Mouse (Mus musculus): ENCODE measurements around the gene Vsir. TPM values are rescaled to one million over a fixed set of nuclear protein-coding genes. Genes with fewer than 3 reads are reported as not detected.
A peak's percentile ranks its signal among the peaks of the same experiment; 100 is the strongest.

The Vsir gene
- polyA plus RNA-seq, 1 experiment from 2014 or later, result 3.0 TPM

DNA sequence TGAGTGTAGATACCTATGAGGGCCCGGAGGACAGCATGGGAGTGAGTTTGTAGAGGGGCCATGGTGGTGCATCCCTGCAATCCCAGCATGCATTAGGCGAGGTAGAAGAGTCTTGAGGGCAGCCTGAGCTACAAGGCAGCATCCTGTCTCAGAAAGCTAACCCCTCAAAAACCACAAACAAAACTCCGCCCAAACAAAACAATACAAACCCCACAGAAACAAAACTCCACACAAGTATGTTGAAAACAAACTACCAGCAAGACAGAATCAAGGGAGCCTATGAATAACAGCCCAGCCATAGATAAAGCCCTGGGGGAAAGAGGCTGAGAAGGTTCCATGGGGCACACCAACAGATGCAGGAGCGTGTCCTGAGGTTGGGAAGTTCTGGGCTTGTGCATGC is 595 bp upstream of the Vsir start:
- no peaks in the 10 kb centered on the region for H3K36me3 ChIP-seq (replicated peaks)
- no peak for ATAC-seq (replicated peaks)
- H3K9me3 ChIP-seq, result no peaks in the 10 kb centered on the region
- peaks cover 15% of the 10 kb centered on the region for H3K27me3 ChIP-seq (replicated peaks)
- WGBS, result 91% methylated on average over 4 of the region's 4 CpGs
- no peak overlapping the region for H3K4me2 ChIP-seq
- H3K27ac ChIP-seq, result no peak overlapping the region
- no peak overlapping the region for H3K4me3 ChIP-seq
- peaks cover 12% of the 10 kb centered on the region; the same call in 1 of the 2 replicates for H3K4me1 ChIP-seq
- no peak overlapping the region for H3K9ac ChIP-seq

DNA sequence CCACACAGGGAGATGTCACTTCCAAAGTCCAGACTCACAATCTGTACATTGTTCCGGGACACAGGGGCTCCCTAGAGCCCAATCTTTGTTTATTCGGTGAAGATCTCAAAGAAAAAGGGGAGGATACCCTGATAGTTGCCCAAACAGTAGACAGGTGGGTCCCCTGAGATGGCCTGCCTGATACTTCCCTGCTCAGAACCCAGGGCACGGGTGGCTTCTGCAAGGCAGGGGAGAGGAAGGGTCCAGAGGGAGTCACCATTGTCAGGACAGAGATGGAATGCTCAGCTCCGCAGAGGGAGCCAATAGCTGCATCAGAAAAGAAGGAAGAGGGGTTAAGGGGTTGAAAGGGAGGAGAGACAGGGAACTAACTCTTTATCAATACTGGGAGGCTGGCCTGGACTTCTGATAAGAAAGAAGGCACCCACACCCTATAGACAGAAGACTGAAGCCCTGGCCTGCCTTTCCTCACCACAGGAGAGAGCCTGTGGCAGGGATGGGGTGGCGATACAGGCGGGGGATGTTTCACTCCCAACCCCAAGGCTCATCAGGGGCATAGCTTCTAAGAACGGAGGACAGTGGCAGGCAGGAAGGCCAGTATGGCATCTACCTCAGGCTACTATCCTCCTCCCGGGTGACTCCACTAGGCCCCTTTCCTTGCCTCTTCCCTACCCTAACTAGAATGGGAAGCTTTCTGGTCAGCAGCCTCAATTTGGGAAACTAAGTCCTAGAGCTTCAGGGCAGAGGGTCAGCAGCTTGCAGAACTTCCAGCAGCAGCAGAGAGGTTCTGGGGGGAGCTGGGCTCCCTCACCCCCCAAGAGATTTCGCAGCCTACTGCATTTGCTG is 1.3 kb downstream of the Vsir start:
- Histone ChIP-seq H3K4me3 (no peak overlapping the region), H3K9me3 (no peaks in the 10 kb centered on the region), H3K36me3 (replicated peaks) (no peaks in the 10 kb centered on the region), H3K4me1 (peaks cover 19% of the 10 kb centered on the region), H3K27me3 (replicated peaks) (peaks cover 15% of the 10 kb centered on the region), H3K27ac (no peak overlapping the region), H3K4me2 (no peak overlapping the region), H3K9ac (no peak overlapping the region)
- 34% methylated on average over 9 of the region's 9 CpGs for WGBS
- no peak for ATAC-seq (replicated peaks)

DNA sequence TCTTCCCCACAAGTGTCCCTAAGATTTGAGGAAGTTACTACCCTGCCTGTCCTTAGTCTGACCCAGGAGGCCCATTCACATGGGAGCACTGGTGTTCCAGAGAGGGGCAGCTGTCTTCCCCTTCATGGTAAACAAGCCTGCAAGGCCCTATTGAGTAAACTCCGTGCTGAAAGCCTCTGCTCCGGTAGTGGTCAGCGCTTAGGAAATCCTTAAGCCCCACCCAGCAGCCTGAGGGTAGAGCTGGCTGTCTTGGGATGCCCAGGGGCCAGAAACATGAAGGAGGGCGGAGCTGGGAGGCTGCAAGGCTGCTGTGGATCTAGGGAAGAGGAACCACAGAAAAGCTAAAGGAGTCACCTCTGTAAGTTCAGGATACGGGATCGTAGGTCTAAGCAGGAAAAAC is 2.4 kb downstream of the Vsir start:
- Histone ChIP-seq H3K36me3 (replicated peaks) (no peaks in the 10 kb centered on the region), H3K4me3 (no peak overlapping the region), H3K4me2 (no peak overlapping the region), H3K9me3 (no peaks in the 10 kb centered on the region), H3K27ac (no peak overlapping the region), H3K27me3 (replicated peaks) (peaks cover 15% of the 10 kb centered on the region), H3K4me1 (peaks cover 21% of the 10 kb centered on the region), H3K9ac (no peak overlapping the region)
- 40% methylated on average over 6 of the region's 6 CpGs for WGBS
- no peak for ATAC-seq (replicated peaks)

DNA sequence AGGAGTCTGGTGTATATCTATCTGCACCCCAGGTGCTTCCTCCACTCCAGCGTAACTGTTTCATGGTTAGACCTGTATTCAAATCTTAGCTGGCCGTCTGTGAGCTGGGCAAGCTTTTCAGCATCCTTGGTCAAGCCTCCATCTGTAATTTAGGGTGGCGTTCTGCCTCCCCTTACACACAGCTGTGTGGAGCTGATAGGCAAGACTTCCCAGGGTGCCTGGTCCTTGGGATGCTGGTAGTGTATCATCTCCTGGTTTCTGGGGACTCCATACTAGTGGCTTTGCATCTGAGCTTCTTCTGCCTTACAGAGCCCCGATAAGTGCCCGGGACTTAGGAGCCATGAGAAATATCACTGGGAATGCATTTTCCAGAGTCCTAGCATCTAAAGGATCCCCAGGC is 3.0 kb downstream of the Vsir start:
- Histone ChIP-seq H3K9ac (no peak overlapping the region), H3K9me3 (no peaks in the 10 kb centered on the region), H3K4me2 (no peak overlapping the region), H3K27ac (no peak overlapping the region), H3K36me3 (replicated peaks) (no peaks in the 10 kb centered on the region), H3K27me3 (replicated peaks) (peaks cover 15% of the 10 kb centered on the region), H3K4me3 (no peak overlapping the region), H3K4me1 (peaks cover 21% of the 10 kb centered on the region)
- 93% methylated on average over 5 of the region's 5 CpGs for WGBS
- ATAC-seq (replicated peaks), result no peak

DNA sequence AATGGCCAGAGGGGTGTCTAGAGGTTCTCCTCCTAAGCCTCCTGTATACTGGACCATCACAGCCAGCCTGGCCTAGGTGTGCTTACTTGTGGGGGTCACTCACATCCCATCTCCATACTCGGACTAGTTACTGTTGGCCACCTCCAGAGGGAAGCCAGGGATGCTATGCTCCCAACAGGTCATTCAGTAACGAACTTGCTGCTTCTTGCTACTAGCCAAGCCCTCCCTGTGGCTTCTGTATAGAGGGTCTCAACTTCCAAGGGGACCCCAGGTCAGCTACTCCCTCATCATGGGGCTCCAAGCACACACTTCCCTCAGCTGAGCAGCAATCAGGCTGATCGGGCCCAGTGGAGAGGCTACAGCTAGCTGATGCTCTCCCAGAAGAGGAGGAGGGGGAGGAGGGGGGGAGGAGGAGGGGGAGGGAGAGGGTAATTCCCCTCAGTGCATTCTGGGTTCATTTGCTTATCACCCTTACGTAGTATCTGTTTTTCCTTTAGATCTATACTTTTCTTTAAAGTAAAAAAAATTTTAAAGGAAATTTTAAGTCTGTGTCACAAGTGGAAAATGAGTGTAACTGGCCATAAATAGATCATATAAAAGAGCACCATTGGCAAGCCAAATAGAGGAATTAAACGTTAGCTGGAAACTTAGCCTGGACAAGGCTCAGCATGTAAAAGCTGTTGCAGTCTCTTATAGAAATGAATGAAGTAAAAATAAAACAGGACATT is 3.6 kb downstream of the Vsir start:
- ATAC-seq (replicated peaks), result no peak
- Histone ChIP-seq H3K27me3 (replicated peaks) (peaks cover 15% of the 10 kb centered on the region), H3K4me2 (no peak overlapping the region), H3K4me3 (no peak overlapping the region), H3K4me1 (peaks cover 21% of the 10 kb centered on the region), H3K9me3 (no peaks in the 10 kb centered on the region), H3K36me3 (replicated peaks) (no peaks in the 10 kb centered on the region), H3K9ac (no peak overlapping the region), H3K27ac (no peak overlapping the region)
- 51% methylated on average over 5 of the region's 5 CpGs for WGBS

DNA sequence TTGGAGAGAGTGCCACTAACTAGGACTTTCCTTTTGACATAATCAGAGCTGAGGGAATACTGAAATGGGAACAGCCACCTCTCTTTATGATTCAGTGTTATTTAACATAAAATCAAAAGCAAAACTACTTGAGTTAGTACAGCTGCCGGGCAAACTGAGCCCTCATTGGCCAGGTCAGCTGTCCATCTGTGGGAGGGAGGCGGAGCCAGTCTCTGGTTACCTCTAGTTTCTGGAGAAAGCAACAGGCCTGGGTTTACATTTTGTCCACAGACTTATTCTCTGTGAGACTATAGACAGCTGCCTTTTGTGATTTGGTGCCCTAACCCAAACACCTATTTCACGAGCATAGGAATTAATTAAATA is 4.1 kb downstream of the Vsir start:
- H3K27ac ChIP-seq, result no peak overlapping the region

DNA sequence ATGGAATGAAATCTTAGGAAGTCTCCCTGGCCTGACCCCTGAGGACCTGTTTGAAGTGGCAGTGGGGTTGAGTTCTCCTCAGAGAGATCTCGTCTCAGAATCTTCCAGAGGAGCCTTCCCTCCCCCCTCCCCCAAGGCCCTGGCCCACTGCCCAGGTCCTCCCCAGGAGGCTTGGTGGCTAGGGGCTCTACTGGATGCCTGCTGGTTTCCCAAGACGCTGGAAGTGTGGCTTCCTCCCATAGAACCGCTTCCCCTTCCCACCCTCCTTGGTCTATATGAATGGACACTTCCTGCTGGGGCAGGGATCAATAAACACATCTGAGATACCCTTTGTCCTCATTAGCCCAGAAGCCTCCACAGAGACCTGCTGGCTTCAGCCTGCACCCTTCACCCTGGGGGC is 4.6 kb downstream of the Vsir start:
- H3K27ac ChIP-seq, result no peak overlapping the region
- H3K9me3 ChIP-seq, result no peaks in the 10 kb centered on the region
- 27% methylated on average over 3 of the region's 3 CpGs for WGBS
- no peak for ATAC-seq (replicated peaks)
- peaks cover 21% of the 10 kb centered on the region for H3K4me1 ChIP-seq
- H3K27me3 ChIP-seq (replicated peaks), result peaks cover 10% of the 10 kb centered on the region
- no peak overlapping the region for H3K4me3 ChIP-seq
- H3K36me3 ChIP-seq (replicated peaks), result no peaks in the 10 kb centered on the region
- H3K4me2 ChIP-seq, result no peak overlapping the region
- H3K9ac ChIP-seq, result no peak overlapping the region

More for the DNA sequence above, 4.1 kb downstream of the Vsir start:
- no peak overlapping the region for H3K4me3 ChIP-seq
- no peak for ATAC-seq (replicated peaks)
- WGBS, result 47% methylated on average over 3 of the region's 3 CpGs
- no peaks in the 10 kb centered on the region for H3K9me3 ChIP-seq
- H3K9ac ChIP-seq, result no peak overlapping the region
- no peaks in the 10 kb centered on the region for H3K36me3 ChIP-seq (replicated peaks)
- H3K4me2 ChIP-seq, result no peak overlapping the region
- peaks cover 21% of the 10 kb centered on the region for H3K4me1 ChIP-seq
- peaks cover 15% of the 10 kb centered on the region for H3K27me3 ChIP-seq (replicated peaks)

DNA sequence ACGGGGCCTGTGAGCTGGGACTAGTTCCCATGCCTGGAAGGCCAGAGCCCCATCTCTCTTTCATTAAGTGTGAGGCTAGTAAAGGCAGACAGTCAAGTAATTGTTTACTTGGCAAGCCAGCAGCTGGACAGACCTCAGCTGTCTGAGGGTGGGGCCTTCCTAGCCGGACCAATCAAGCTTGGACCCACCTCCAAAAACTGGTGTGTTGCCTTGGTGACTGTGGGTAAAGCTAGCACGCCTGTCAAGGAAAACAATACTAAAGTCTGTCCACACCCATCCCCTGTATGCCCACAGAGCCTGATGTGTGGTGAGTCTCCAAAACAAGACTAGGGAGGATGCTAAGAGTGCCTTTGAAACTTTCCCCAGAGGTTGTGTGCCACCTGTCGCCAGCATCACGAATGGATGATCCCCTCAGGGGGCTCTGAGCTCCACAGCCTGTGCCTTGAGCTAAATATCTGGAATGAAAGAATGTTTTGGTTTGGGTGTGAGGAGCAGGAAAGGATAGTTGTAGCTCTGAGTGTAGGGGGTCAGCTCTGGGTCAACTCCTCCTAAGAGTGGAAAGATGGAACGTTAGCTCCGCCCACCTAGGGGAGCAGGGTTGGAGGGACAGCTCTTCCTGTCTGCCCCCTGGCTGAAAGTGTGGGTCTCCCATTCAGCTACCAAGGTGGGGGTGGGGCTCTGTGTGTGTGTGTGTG is 5.3 kb downstream of the Vsir start:
- no peak overlapping the region for H3K9ac ChIP-seq
- H3K4me3 ChIP-seq, result no peak overlapping the region
- WGBS, result 34% methylated on average over 7 of the region's 7 CpGs
- no peak overlapping the region for H3K4me2 ChIP-seq
- H3K9me3 ChIP-seq, result no peaks in the 10 kb centered on the region
- H3K4me1 ChIP-seq, result peaks cover 15% of the 10 kb centered on the region
- H3K27me3 ChIP-seq (replicated peaks), result peaks cover 4% of the 10 kb centered on the region
- H3K36me3 ChIP-seq (replicated peaks), result no peaks in the 10 kb centered on the region
- H3K27ac ChIP-seq, result no peak overlapping the region
- peak; percentile 32; the same call in 1 of the 2 replicates for ATAC-seq (replicated peaks)

DNA sequence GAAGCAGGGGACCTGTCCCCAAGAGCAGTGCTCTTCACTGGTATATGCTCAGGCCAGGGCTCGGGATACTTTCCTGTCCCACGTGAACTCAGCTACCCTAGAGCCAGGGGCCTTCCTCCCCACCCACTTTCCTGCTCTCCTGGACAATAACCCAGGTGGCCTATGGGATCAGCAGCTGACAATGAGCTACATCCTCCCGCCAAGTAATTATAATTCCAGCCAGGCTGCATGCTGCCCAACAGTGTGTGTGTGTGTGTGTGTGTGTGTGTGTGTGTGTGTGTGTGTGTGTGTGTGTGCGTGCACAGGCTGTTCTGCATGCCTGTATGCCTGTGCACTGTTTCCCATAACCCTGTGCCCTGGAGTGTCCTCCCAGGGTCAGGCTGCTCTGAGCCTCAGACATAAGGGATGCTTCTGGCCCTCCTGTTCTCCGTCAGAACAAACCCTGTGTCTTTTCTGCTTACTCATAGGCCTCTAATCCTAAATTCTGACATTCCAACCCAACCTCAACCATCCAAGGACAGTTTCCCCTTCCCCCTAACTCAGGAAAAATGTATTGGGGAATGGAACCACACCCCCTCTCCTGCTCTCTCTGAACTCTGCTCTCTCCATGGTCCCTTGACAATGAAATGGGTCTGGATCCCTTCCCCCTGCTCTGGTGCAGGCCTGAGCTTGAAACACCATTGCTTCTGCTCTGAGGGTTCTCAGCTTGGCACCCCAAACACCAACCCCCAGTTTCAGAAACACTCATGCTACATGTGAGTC is 6.8 kb downstream of the Vsir start:
- Histone ChIP-seq H3K4me2 (no peak overlapping the region), H3K27ac (no peak overlapping the region), H3K9me3 (no peaks in the 10 kb centered on the region), H3K4me1 (peaks cover 13% of the 10 kb centered on the region), H3K27me3 (replicated peaks) (no peaks in the 10 kb centered on the region), H3K9ac (no peak overlapping the region), H3K36me3 (replicated peaks) (no peaks in the 10 kb centered on the region), H3K4me3 (no peak overlapping the region)
- 0 out of 2 replicates have a peak, but pooled peaks have one; percentile 10 for ATAC-seq (replicated peaks)
- 56% methylated on average over 5 of the region's 5 CpGs for WGBS

DNA sequence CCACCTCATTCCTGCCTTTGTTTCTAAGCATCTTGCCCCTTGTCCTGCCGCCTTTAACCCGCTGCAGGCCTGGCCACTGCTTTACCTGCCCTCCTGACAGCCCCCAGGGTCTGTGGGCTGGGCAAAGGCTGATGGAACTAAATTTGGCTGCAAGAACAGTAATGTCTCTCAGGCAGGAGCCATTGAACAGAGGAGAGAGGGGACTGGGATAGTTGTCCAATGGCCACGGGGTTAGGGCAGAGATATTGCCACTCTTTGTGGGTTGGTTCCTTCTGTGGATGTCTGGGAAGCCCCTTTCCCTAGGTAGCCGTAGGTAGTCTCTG is 7.3 kb downstream of the Vsir start:
- Histone ChIP-seq H3K9me3 (no peaks in the 10 kb centered on the region), H3K4me1 (peaks cover 13% of the 10 kb centered on the region), H3K9ac (no peak overlapping the region), H3K27me3 (replicated peaks) (no peaks in the 10 kb centered on the region), H3K4me3 (no peak overlapping the region), H3K27ac (no peak overlapping the region), H3K4me2 (no peak overlapping the region), H3K36me3 (replicated peaks) (no peaks in the 10 kb centered on the region)
- ATAC-seq (replicated peaks), result no peak
- 83% methylated on average over 4 of the region's 4 CpGs for WGBS

DNA sequence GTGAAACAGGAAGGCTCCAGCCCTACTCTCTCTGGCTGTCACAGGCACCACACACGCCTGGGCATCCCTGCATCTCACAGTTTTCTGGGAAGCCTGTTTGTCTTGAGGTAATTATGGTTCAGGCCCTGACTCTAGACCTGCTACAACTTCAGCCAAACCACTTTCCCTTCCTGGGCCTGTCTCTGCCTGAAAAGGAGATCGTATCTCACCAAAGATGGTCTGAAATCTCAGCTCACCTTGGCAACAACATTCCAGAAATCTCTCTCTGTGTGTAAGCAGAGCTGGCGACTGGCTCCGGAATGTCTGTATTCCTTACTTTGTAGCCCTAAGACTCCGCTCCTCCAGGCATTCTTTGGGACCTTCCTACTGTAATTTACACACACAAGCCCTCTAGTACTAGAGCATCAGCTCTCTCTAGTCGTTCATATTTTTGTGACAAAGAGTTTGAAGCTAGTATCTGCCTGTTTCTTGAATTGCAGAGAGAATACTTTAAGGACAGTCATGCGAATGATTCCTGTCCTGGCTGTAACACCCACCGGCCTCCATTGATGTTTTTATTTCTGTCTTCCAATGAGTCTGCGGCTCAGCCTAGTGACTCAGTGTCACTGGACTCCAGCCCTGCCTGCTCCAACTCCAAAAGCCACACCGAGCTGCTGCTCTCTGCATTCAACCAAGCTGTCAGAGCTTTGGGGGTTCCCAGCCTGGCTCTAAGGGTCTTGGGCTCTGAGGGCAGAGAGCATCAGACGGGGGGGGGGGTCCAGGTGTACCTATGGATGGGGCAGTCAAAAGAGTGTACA is 8.4 kb downstream of the Vsir start:
- Histone ChIP-seq H3K4me2 (no peak overlapping the region), H3K9ac (no peak overlapping the region)

More for the DNA sequence above, 8.4 kb downstream of the Vsir start:
- 81% methylated on average over 11 of the region's 11 CpGs for WGBS
- Histone ChIP-seq H3K36me3 (replicated peaks) (no peaks in the 10 kb centered on the region), H3K4me3 (no peak overlapping the region), H3K27me3 (replicated peaks) (no peaks in the 10 kb centered on the region), H3K9me3 (no peaks in the 10 kb centered on the region), H3K27ac (no peak overlapping the region), H3K4me1 (peaks cover 13% of the 10 kb centered on the region)
- ATAC-seq (replicated peaks), result no peak

All from midbrain, embryonic 15.5 days (tissue).